Mouse (Mus musculus) R1 (cell line): ENCODE measurements at regions not wholly inside any gene's neighbourhood (a gene's known extent, or its start where the extent isn't known, plus 50 kb on each side); places are given as distances from the start of the nearest gene placed in this dataset.

ENCODE experiments used
- DNase-seq: peaks from one replicate; pipeline ENCODE4 v3.0.0-alpha.2; 2018; ENCODE audit warnings: low read depth, low spot score

DNA sequence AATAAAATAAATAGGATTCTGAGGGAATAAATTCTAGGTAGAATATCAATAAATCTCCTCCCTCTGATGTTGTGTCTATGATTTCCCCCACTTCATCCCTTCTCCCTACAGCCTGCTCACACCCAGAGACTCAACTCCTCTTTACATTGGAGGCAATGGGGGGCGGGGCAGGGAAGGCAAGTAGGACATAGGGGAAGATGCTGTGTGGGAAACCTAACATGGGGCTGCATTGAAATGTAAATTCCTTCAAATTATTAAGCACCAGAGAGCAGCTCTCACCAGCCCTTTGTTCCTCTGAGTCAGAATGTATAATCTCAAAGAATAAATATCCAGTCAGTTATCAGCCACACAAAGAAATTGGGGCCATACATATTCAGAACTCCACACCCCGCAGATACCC, 91.6 kb downstream of the Nuf2 start:
- DNase-seq: no peak

GRCm38 (mm10) chr1:169438006-169438405, 93.3 kb downstream of the Nuf2 start:
- peak; percentile 43 for DNase-seq

DNA sequence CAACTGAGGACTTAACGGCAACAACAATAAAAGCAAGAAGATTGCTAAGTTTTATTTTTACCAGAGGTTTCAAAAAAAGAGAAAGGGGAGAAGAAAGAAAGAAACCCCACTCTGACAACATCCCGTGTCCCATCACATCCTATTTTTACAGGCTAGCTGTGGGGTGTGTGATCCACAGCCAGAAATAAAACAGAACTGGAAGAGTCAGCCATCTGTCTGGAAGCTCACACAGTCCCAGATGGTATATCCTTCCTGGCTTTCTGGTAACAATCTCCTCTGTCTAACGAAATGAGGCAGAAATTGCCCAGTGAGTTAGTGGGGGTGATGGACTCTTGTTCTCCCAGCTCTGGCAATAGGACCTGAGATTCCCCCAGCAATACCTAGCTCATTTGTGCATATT, 108.9 kb downstream of the Nuf2 start:
- no peak for DNase-seq

DNA sequence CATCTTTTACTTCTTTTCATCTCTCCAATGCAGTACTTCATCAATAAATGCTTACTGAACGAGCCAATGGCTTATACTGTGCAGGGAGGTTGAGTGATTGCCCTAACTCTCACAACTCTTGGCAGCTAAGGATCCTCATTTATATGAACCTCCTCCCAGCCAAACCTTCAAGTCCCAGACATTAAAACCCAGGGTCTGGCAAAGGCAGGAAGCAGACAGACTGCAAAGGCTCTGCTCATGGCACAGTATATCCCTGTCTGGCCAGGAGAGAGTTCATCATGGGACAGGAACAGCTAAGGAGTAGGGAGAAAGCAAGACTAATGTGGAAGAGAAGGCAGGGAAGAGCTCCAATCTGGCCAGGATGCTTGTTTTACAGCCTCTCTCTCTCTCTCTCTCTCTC, 109.6 kb downstream of the Nuf2 start:
- no peak for DNase-seq

DNA sequence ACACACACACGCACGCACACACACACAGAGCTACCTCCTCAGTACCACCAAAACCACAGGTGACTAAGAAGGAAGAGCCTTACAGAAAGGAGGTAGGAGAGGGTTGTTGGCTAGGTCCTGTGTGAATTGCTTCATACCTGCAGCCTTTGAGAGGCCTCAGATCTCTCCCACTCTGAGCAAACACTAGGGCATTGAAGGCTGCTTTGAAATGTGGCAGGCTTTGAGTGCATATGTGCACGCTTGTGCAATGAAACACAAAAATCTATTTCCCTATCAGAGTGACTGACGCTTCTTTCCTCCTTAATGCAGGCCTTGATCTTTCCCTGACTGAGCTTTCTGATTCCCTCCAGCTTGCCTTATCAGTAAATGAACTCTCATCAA, 112.6 kb downstream of the Nuf2 start:
- DNase-seq: no peak

- no peak for DNase-seq
These were observed 113.1 kb downstream of the Nuf2 start for GRCm38 (mm10) chr1:169417979-169418664.

GRCm38 (mm10) chr1:169416701-169417100, 114.6 kb downstream of the Nuf2 start:
- DNase-seq: no peak

DNA sequence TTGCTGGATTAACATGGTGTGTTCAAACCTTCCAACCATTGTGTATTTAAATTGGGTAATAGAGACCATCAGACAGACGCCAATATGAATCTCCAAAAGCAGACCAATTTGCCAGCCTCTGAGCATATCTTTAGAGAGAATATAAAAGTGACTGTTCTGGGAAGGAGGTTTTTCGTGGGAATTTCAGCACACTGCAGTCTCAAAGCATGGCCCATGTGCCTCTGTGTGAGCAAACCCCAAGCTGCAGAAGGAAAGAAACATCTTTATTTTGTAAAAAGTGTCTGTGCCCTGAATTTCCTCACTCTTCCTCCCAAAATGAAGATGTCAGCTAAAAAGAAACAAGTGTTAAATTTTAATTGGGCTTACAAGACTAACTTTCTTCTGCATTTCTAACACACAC, 123.1 kb downstream of the Nuf2 start:
- no peak for DNase-seq

DNA sequence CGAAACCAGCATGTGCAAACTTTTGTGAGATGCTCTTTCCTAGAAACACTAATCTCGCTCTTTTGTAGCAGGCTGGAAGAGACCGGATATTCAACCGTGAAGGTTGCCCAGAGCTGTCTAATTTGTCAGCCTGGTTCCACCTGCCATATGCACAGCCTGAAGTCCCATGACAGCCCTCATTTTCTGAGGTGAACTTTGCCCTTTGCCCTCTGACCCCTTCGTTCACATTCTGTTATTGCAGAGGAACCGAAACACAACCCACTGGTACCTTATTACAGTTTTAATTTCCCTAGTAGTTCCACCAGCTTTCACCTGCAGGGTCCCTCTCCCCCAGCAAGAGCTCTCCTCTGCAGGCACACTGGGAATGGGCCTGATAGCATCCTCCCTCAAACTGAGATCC, 130.4 kb downstream of the Nuf2 start:
- no peak for DNase-seq

DNA sequence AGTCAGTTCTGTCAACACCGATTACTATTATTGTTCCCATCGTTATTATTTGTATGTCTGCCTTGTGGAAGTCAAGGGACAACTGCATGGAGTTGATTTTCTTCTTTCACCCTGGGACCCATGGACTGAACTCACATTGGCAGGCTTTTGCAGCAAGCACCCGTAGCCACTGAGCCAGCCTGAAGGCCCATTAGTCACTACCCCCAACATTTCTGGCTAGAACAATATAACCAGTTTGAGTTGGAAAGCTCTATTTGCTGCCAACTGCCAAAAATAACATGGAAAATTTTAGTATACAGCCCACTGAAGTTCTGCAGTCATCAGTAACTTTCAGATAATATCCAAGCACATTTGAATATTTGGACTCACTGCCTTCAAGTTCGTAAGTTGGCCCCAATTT, 133.9 kb downstream of the Nuf2 start:
- DNase-seq: no peak

- no peak for DNase-seq
These were observed 144.2 kb downstream of the Nuf2 start for GRCm38 (mm10) chr1:169387056-169387455.

DNA sequence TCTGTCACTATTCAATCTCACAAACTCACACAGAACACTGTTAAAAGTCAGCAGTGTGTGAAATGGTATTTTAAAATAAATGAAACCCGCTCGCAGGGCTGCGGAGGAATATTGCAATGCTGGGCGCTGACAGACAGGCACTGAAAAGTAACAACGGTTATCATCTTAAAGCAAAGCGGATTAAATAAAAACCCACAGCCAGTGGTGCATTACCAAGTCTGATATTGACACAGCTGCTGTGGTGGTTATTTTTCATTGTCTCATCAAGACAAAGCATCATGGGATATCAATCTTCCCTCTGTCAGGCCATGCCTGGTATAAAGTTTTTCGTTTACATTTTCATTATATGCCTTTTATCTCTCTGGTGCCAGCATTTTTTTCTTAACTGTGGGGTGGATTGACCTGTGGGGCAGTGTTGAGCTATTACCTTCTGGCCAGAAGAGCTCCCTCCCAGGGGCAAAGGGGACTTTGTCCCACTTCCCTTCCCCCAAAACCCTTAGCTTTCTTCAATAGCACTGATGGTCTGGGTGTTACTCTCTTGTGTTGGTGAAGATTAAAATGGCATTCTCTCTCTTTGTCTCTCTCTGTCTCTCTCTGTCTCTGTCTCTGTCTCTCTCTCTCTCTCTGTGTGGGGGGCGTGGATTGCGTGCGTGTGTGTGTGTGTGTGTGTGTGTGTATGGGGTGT, 145.4 kb downstream of the Nuf2 start:
- DNase-seq: no peak

GRCm38 (mm10) chr1:169374686-169375085, 156.6 kb downstream of the Nuf2 start:
- no peak for DNase-seq

DNA sequence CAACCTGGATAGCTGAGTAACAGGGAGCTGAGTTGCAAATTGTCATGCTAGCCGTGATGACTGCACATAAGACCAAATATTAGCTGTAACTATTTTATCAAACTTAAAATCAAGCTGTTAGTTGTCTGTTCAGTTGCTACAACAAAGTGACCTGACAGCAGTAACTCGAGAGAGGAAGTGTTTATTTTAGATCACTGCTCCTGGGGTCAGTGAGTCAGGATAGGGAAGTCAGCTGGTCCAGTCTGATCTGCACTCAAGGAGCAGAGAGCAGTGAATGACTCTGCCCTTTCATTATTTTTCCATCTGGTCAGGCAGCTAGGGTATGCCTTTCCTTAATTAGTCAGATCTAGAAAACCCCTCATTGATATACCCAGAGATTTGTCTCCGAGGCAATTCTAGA, 162.5 kb downstream of the Nuf2 start:
- DNase-seq: no peak

DNA sequence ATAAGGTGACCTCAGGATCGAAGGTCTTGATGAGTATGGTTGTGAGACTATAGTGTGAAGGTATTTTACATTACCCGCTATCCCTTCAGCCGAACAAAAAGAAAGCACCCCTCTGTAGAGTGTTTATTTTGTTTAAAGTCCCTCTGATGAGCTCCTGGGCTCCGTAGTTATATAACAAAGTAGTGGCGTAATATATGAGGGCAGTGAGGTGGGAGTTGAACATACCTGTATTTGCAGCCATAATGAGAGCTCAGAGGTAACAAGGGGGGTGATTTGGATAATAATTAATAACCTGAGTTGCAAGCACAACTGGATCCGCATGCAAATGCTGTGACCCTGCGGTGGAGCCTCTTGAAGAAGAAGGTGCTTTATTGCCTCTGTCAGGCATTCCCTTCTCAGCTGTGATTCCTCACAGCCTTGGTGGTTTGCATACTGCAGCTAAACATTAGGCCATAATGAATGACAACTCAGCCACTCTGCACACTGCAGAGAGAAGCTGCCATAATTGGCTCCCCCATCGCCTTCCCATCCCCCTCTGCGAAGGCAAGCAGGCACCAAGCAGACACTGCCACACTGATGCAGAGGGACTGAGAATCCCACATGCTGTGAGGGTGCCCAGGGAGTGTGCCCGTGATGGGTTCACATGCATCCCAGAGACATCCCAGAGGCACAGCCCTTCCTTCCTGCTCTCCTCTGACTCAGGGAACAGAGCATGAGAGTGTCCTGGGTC, 163.3 kb downstream of the Nuf2 start:
- no peak for DNase-seq

DNA sequence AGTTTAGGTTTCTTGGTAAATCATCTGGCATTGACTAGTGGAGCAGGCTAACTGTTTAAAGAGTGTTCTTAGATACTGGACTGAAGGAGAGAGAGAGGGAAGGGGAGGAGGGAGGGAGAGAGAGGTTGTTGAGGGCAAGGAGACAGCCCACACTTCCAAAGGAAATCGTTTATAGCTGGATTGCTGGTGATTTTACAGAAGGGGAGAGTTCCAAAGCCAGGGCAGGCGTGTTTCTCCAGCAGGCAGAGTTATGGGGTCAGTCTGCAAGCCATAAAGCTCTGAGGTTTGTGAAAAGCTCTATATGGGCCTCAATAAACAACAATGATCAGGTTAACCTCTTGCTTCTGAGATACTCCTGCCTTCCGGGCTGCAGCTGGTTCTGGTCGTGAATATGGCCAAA, 163.9 kb downstream of the Nuf2 start:
- DNase-seq: no peak

- no peak for DNase-seq
These were observed 168.7 kb downstream of the Nuf2 start for GRCm38 (mm10) chr1:169362564-169362963.

DNA sequence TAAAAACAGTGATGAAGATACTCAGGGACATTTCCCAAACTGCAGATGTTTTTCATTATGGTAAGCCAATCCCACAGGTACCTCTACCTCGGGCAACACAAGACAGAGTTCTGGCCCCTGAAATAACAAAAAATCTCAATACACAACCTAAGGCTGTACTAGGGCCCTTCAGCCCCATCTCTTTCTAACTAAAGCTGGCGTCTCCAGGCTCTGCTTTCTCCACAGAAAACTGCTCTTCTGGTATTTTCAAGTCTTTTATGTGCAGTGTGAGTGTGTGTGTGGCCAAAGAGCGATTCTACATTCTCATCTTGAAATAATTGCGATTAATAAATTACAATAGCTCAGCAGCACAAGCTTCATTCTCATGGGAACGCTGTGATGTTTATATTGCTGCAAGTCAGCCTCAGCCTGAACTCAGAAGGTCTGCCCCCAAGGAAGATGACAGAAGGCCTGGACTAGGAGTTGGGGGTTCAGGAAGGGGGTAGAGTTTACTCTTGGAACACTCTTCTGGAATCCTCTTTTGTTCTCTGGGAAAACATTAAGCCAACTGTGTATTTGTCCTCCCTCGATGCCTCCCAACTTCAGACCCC, 173.5 kb downstream of the Nuf2 start:
- DNase-seq: no peak

GRCm38 (mm10) chr1:169354021-169354420, 177.2 kb downstream of the Nuf2 start:
- no peak for DNase-seq

- no peak for DNase-seq
These were observed 183.6 kb downstream of the Nuf2 start for GRCm38 (mm10) chr1:169347692-169348091.

DNA sequence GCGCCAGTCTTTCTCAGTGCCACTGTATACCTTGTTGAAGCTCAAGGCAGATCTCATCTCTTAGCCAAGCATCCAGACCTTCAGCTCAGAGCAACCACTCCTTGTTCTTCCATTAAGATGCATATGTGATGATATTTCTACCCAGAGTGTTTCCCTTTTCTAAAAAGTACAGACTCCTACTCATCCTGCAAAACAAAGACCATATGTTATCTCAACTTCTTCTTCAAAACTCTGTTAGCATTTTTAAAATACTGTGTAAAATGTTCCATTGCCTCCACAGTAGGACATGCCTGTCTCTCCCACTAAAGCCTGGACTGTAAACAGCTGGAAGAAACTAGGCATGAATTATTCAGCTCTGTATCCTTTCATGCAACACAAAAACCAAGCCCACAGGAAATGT, 184.4 kb downstream of the Nuf2 start:
- DNase-seq: no peak

DNA sequence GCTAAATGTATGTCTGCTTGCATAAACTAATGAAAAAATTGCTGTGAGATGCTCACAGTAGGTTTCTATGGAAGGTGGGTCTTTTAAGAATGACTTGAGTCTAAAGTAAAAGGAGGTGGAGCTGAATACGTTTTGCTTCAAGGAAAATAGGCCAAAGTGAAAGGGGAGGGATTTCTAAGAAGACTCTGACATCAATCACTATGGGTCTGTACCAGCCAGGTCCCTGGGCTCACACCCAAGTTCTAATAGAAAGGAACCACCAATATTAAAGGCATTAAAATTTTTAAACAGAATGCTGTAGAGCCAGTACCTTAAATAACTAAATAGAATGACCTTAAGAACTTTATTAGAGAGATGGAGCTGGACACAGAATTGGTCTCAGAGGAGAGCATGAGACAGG, 190.1 kb downstream of the Nuf2 start:
- no peak for DNase-seq

GRCm38 (mm10) chr1:169338461-169338860, 192.8 kb downstream of the Nuf2 start:
- no peak for DNase-seq
